Mouse (Mus musculus): ENCODE measurements at regions not wholly inside any gene's neighbourhood (a gene's known extent, or its start where the extent isn't known, plus 50 kb on each side); places are given as distances from the start of the nearest gene placed in this dataset.

DNA sequence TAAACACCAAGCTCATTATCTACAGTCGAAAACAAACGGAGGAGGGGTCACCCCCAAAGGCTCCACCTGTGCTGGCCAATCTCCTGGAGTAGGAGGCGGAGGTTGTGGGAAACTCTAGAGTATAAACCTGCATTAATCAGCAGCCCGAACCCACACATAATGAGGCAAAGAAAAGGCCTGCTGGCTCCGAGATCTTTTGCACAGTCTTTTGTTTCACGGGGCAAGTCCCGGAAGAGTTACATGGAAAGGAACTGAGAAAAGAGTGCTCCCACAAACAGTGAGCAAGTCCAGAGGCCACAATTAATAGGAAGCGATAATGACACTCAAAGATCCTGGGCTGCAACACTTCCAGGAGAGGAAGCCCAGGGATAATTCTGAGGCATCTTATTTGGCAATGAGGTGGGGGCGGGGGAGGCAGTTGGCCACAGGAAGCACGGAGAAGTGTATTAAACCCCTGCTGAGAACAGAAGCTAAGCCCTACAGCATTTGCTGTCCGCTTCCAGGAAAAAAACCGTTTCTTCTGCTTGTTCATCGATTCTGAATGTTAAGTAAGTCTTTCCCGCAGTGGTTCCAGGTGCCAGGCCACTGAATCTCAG lies 59.1 kb upstream of the Mamdc2 start:
- H3K27ac ChIP-seq, result no peak overlapping the region
- H3K9ac ChIP-seq, result no peak overlapping the region
- H3K4me2 ChIP-seq (replicated peaks), result peak overlapping the region; percentile 48
- peak overlapping the region; percentile 7; the same call in 1 of the 2 replicates for H3K4me3 ChIP-seq
- WGBS, result 8% methylated on average over 14 of the region's 14 CpGs
- no peaks in the 10 kb centered on the region for H3K9me3 ChIP-seq
- no peaks in the 10 kb centered on the region for H3K27me3 ChIP-seq
- peaks cover 14% of the 10 kb centered on the region for H3K4me1 ChIP-seq
- no peak for ATAC-seq (ENCODE audit: low FRiP score, low read depth)
- H3K36me3 ChIP-seq, result no peaks in the 10 kb centered on the region
